Mouse (Mus musculus) cortical plate, adult 2 months (tissue): ENCODE results near the gene Lrrc10b.
A peak's percentile ranks its signal among the peaks of the same experiment; 100 is the strongest.

ENCODE experiments used
- CTCF ChIP-seq: fragments of 200-500 bp; IDR thresholded peaks from 2 replicates; pipeline ENCODE4 v1.5.1; 2011; ENCODE audit warnings: mild to moderate bottlenecking, control low read depth, low read length; ENCODE audit not compliant: insufficient read depth; ENCODE audit errors: extremely low read depth
- POLR2A ChIP-seq: fragments of 200-500 bp; IDR thresholded peaks from 2 replicates; pipeline ENCODE4 v1.6.1; 2011; ENCODE audit warnings: mild to moderate bottlenecking, low read length, control low read depth; ENCODE audit not compliant: insufficient read depth; ENCODE audit errors: extremely low read depth

GRCm38 (mm10) chr19:10435908-10436307 lies 21.4 kb downstream of the Lrrc10b start:
- TF ChIP-seq POLR2A, result no peak
- peak; percentile 79 for TF ChIP-seq CTCF
